Mouse (Mus musculus): ENCODE results near the gene Panx3. TPM values are rescaled to one million over a fixed set of nuclear protein-coding genes. Genes with fewer than 3 reads are reported as not detected.

Gene Panx3
- polyA plus RNA-seq, 1 experiment from 2014 or later = 0.43 TPM

DNA sequence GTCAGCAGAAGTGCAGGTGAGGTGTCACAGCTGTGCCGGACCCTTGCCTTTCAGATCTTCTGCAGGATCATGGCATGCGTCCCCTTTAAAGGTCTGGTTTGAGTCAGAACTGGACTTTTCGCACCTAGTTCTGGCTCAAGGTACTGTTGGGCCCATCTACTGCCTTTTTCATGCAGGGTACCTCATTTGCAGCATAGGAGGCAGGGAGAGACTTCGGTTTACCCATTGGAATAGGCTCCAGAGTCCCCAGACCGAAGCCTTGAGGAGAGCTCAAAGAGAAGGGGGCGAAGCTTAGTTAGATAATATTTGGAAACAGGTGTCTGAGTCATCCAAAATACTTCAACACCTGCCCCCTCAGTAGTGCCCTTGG, 55.1 kb downstream of the Panx3 start:
- peak overlapping the region; percentile 67 for H3K4me3 ChIP-seq (ENCODE audit: low read depth, low read length)
- H3K36me3 ChIP-seq (ENCODE audit: control insufficient read depth, insufficient read depth, low read length) = no peaks in the 10 kb centered on the region
- H3K4me2 ChIP-seq (ENCODE audit: low read length) = peak overlapping the region; percentile 84
- no peaks in the 10 kb centered on the region; the same call in 1 of the 2 replicates for H3K27me3 ChIP-seq (ENCODE audit: control insufficient read depth, insufficient read depth, low read depth, low read length)
- 17% methylated on average over 6 of the region's 6 CpGs for WGBS
- H3K9ac ChIP-seq (ENCODE audit: low read depth, low read length) = peak overlapping the region; percentile 45
- peaks cover 5% of the 10 kb centered on the region for H3K4me1 ChIP-seq (ENCODE audit: control insufficient read depth, insufficient read depth, low read length)
- H3K9me3 ChIP-seq (replicated peaks; ENCODE audit: control insufficient read depth, low read length, poor library complexity, severe bottlenecking) = no peaks in the 10 kb centered on the region
- no peak for ATAC-seq
- peak overlapping the region; percentile 93 for H3K27ac ChIP-seq (ENCODE audit: low read length)

DNA sequence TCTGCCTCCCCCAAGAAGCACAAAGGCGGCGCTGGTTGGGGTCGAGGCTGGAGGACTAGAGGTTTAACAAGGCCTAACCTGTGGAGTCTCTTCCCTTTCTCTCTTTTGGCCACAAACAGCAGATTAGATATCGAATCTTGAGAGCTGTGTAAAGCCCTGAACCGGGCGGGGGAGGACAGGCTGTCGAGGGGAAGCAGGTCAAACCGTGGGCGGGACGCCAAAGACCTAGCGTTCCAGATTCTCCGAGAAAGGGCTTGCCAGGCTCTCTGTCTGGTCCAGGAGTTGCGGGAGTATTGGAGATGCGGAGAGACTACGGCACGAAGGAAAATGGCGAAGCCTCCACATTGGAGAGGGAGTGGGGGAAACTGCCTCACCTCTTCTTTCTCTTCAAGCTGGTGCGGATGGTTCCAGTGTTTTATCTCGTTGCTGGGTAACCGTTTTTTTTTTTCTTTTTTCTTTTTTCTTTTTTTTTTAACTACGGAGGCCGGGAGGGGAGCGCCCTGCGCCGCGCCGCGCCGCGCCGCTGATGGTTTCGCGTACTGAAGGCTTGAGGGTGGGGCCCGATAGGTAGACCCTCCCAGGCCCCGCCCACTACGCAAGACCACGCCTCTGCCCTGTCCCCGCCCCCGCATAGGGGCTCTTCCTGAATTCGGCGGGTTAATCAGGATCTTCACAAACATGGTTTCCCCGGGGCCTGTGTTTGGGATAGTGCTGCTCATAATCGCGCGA, 55.7 kb downstream of the Panx3 start, which contains the start of gene Spa17:
TSS of gene Spa17 (minus strand) at position 541 of the 729 bp plus-strand sequence.
- Histone ChIP-seq H3K4me3 (ENCODE audit: low read depth, low read length) (peak within 1 kb of the TSS; percentile 67), H3K9me3 (replicated peaks; ENCODE audit: control insufficient read depth, low read length, poor library complexity, severe bottlenecking) (no peaks in the 10 kb centered on the region), H3K36me3 (ENCODE audit: control insufficient read depth, insufficient read depth, low read length) (no peaks in the 10 kb centered on the region), H3K27me3 (ENCODE audit: control insufficient read depth, insufficient read depth, low read depth, low read length) (no peaks in the 10 kb centered on the region; the same call in 1 of the 2 replicates), H3K9ac (ENCODE audit: low read depth, low read length) (peak within 1 kb of the TSS; percentile 86), H3K4me2 (ENCODE audit: low read length) (peak within 1 kb of the TSS; percentile 84), H3K4me1 (ENCODE audit: control insufficient read depth, insufficient read depth, low read length) (peaks cover 5% of the 10 kb centered on the region), H3K27ac (ENCODE audit: low read length) (peak within 1 kb of the TSS; percentile 93)
- WGBS = under 1% methylated on average over 45 of the region's 45 CpGs
- peak; percentile 95 for ATAC-seq

Other genes starting within 250 kb of the Panx3 start
- gene Robo3, start 236.0 kb downstream of the Panx3 start, polyA plus RNA-seq (2015; fragmentation: Nextera tagmentation; extraction: Ambion mirVana) = 4.2 and 17.6 TPM in 2 replicates
- gene Msantd2, start 179.9 kb downstream of the Panx3 start, polyA plus RNA-seq (2015; fragmentation: Nextera tagmentation; extraction: Ambion mirVana) = 34.8 and 35.0 TPM in 2 replicates
- 38.8 and 42.1 TPM in 2 replicates for gene Esam, start 141.2 kb downstream of the Panx3 start, polyA plus RNA-seq (2015; fragmentation: Nextera tagmentation; extraction: Ambion mirVana)
- gene Vsig2, start 130.0 kb downstream of the Panx3 start, polyA plus RNA-seq (2015; fragmentation: Nextera tagmentation; extraction: Ambion mirVana) = 0.72 and 1.2 TPM in 2 replicates
- gene Nrgn, start 116.3 kb downstream of the Panx3 start, polyA plus RNA-seq (2015; fragmentation: Nextera tagmentation; extraction: Ambion mirVana) = 13.8 and 18.4 TPM in 2 replicates
- 12.7 and 13.8 TPM in 2 replicates for gene Siae, start 113.5 kb downstream of the Panx3 start, polyA plus RNA-seq (2015; fragmentation: Nextera tagmentation; extraction: Ambion mirVana)
- gene Spa17, start 55.5 kb downstream of the Panx3 start, polyA plus RNA-seq (2015; fragmentation: Nextera tagmentation; extraction: Ambion mirVana) = 9.0 and 11.1 TPM in 2 replicates
- gene Tbrg1, start 11.9 kb downstream of the Panx3 start, polyA plus RNA-seq (2015; fragmentation: Nextera tagmentation; extraction: Ambion mirVana) = 92.3 and 98.7 TPM in 2 replicates
- gene Olfr160, start 47.0 kb upstream of the Panx3 start, polyA plus RNA-seq (2015; fragmentation: Nextera tagmentation; extraction: Ambion mirVana) = not detected in 2 replicates
- not detected in 2 replicates for gene Olfr874, start 75.9 kb upstream of the Panx3 start, polyA plus RNA-seq (2015; fragmentation: Nextera tagmentation; extraction: Ambion mirVana)
- gene Olfr875, start 102.6 kb upstream of the Panx3 start, polyA plus RNA-seq (2015; fragmentation: Nextera tagmentation; extraction: Ambion mirVana) = not detected in 2 replicates
- gene Olfr876, start 133.8 kb upstream of the Panx3 start, polyA plus RNA-seq (2015; fragmentation: Nextera tagmentation; extraction: Ambion mirVana) = not detected in 2 replicates
- not detected in 2 replicates for gene Olfr877, start 185.0 kb upstream of the Panx3 start, polyA plus RNA-seq (2015; fragmentation: Nextera tagmentation; extraction: Ambion mirVana)
- gene Olfr145, start 227.5 kb upstream of the Panx3 start, polyA plus RNA-seq (2015; fragmentation: Nextera tagmentation; extraction: Ambion mirVana) = not detected in 2 replicates
- not detected in 2 replicates for gene Olfr878, start 248.6 kb upstream of the Panx3 start, polyA plus RNA-seq (2015; fragmentation: Nextera tagmentation; extraction: Ambion mirVana)